Mouse (Mus musculus): Measurements from ENCODE around the gene Stt3a.

DNA sequence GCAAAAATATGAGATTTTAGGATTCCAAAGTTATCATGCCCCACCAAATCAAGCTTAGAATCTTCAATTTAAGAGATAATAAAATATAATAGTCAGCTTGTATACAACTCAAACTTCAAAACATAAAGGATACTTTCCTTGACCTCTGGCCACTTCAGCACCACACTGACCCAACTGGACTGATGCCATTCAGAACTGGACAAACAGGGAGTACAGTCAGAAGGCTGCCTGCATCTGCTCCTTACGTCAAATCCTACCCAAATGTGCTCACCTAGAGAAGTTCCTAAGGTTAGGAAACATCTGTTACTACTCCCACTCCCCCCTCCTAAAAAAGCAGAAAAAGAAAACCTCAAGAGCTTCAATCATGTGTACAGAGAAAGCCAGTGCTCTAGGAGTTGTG, 28.1 kb upstream of the Stt3a start:
- no peak for TF ChIP-seq POLR2A (IDR thresholded peaks at IDR 0.05; ENCODE audit: borderline replicate concordance, low read depth, low read length)
- no peak for TF ChIP-seq CTCF (IDR thresholded peaks at IDR 0.05; ENCODE audit: low read depth, low read length)

All from bone marrow macrophage, adult 2 months (primary cell).